Mouse (Mus musculus) stomach, postnatal 0 days (tissue): ENCODE data around the gene Cchcr1. TPM values are rescaled to one million over a fixed set of nuclear protein-coding genes. Genes with fewer than 3 reads are reported as not detected.

Source experiments
- ATAC-seq: fragments of 200-750 bp; cut with Nextera tagmentation; 2 replicates; pipeline ENCODE4 v1.8.0; 2017; ENCODE audit not compliant: low FRiP score, low TSS enrichment
- DNase-seq: peaks from one replicate; pipeline ENCODE4 v3.0.0-alpha.2; 2016; ENCODE audit warnings: low spot score
- H3K27ac ChIP-seq: fragments of 300-500 bp; sonication (generic); replicated peaks from 2 replicates; pipeline ENCODE4 v1.5.1; 2014; ENCODE audit warnings: mild to moderate bottlenecking, control low read depth
- H3K27me3 ChIP-seq: fragments of 300-500 bp; sonication (generic); 2 replicates; pipeline ENCODE4 v1.6.1; 2014; ENCODE audit warnings: low read length; ENCODE audit not compliant: control insufficient read depth, insufficient read depth
- H3K36me3 ChIP-seq: fragments of 300-500 bp; sonication (generic); 2 replicates; pipeline ENCODE4 v1.6.1; 2014; ENCODE audit warnings: low read length, mixed read lengths; ENCODE audit not compliant: control insufficient read depth, insufficient read depth
- H3K4me1 ChIP-seq: fragments of 300-500 bp; sonication (generic); replicated peaks from 2 replicates; pipeline ENCODE4 v1.6.1; 2014; ENCODE audit warnings: antibody characterized with exemption; ENCODE audit not compliant: control insufficient read depth, insufficient read depth
- H3K4me2 ChIP-seq: fragments of 300-500 bp; sonication (generic); replicated peaks from 2 replicates; pipeline ENCODE4 v1.6.1; 2014; ENCODE audit warnings: low read depth, mild to moderate bottlenecking, control low read depth, moderate library complexity
- H3K4me3 ChIP-seq: fragments of 300-500 bp; sonication (generic); 2 replicates; pipeline ENCODE4 v1.5.1; 2014; ENCODE audit warnings: low read depth, low read length, control low read depth
- H3K9ac ChIP-seq: fragments of 300-500 bp; sonication (generic); 2 replicates; pipeline ENCODE4 v1.6.1; 2014; ENCODE audit warnings: mild to moderate bottlenecking, low read length, control low read depth, mixed read lengths
- H3K9me3 ChIP-seq: fragments of 300-500 bp; sonication (generic); 2 replicates; pipeline ENCODE4 v1.6.1; 2016; ENCODE audit warnings: low read length; ENCODE audit not compliant: control insufficient read depth
- CTCF ChIP-seq: IDR thresholded peaks from 2 replicates; pipeline ENCODE4 v1.5.1; 2016; ENCODE audit warnings: antibody characterized with exemption, low read depth, mild to moderate bottlenecking, moderate library complexity
- EP300 ChIP-seq: optimal IDR thresholded peaks from 2 replicates; pipeline ENCODE3; 2016; ENCODE audit warnings: antibody characterized with exemption
- WGBS: fragments of 180-500 bp; shearing (Covaris S2); extraction: QIAGEN DNeasy Blood & Tissue Kit; methylation state at CpG from one replicate; pipeline ENCODE4 v1.1.7; 2014; 5-methylcytosine and 5-hydroxymethylcytosine counted together
- polyA plus RNA-seq: library from polyadenylated mRNA; unstranded; fragments of >200 nt; fragmentation: Nextera tagmentation; extraction: Ambion mirVana; gene quantifications from 2 replicates; pipeline ENCODE4 v1.2.1, GENCODE M21; 2015

Gene Cchcr1
- polyA plus RNA-seq, 1 experiment from 2014 or later, result 7.4 TPM

DNA sequence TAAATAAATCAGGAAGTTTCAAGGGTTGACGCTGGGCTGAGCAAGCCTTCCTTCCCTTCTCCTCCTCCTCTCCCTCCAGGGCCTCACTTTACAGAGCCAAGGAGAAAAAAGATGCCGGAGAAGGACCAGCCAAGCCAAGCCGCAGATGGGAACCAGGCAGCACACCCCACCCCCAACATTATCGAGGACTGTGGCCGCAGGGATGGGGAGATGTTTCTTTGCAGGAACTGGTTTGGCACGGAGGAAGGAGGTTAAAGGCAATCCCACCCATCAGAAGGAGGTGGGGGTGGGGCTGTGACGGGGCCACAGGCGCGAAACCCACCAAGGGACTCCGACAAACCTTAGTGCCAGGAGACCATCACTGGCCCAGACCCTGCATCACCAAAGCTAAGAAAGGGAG is 30.2 kb upstream of the Cchcr1 start:
- no peak overlapping the region for H3K9ac ChIP-seq
- H3K27me3 ChIP-seq, result no peaks in the 10 kb centered on the region
- no peaks in the 10 kb centered on the region for H3K36me3 ChIP-seq
- no peak overlapping the region for H3K27ac ChIP-seq
- 44% methylated on average over 10 of the region's 10 CpGs for WGBS
- ATAC-seq (no peak), DNase-seq (no peak)
- H3K9me3 ChIP-seq, result no peaks in the 10 kb centered on the region
- no peak overlapping the region for H3K4me2 ChIP-seq
- no peaks in the 10 kb centered on the region for H3K4me1 ChIP-seq
- no peak overlapping the region for H3K4me3 ChIP-seq
- TF ChIP-seq CTCF (no peak), EP300 (no peak)

DNA sequence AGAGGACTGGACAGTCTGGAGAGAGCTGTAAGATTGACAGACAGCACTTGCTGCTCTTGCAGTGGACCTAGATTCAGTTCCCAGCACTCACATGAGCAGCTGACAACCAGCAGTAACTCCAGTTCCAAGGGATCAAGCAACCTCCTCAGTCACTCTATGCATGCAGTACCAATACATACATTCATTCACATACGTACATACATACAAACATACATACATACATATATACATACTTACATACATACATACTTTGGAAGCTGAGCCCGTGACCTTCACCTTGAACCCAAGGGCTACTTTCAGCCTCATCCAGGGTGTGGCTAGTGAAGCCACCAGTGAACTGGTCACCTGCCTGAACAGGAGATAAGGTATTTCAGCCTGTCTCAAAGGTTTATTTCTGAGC is 28.9 kb upstream of the Cchcr1 start:
- Histone ChIP-seq H3K4me1 (no peaks in the 10 kb centered on the region), H3K4me2 (no peak overlapping the region), H3K4me3 (no peak overlapping the region), H3K27ac (no peak overlapping the region), H3K9me3 (no peaks in the 10 kb centered on the region), H3K36me3 (no peaks in the 10 kb centered on the region), H3K27me3 (no peaks in the 10 kb centered on the region), H3K9ac (no peak overlapping the region)
- ATAC-seq (no peak), DNase-seq (no peak)
- WGBS, result 95% methylated on average over 2 of the region's 2 CpGs
- TF ChIP-seq EP300 (no peak), CTCF (no peak)

DNA sequence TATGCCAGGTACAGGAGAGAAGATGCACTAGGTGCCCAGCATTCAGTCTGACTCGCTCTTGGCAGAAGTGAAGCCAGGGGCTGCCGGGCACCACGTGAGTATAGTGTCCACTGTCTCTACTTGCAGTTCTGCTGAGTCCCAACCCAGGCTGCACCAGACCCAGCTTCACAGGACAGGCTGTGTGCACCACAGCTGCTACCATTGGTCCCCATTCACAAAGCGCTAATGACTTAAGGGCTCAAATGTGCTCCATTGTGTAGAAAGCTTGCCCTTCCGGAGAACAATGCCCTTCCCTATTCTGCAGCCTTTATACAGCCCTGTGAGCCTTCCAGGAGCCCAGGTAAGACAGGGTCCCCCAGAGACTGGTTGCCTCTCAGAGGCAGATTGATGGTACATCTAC is 26.6 kb upstream of the Cchcr1 start:
- no peaks in the 10 kb centered on the region for H3K9me3 ChIP-seq
- ATAC-seq (no peak), DNase-seq (no peak)
- H3K27ac ChIP-seq, result no peak overlapping the region
- no peak overlapping the region for H3K4me3 ChIP-seq
- 60% methylated on average over 5 of the region's 5 CpGs for WGBS
- H3K4me2 ChIP-seq, result no peak overlapping the region
- no peaks in the 10 kb centered on the region for H3K4me1 ChIP-seq
- no peaks in the 10 kb centered on the region for H3K27me3 ChIP-seq
- no peak for TF ChIP-seq EP300
- TF ChIP-seq CTCF, result no peak
- H3K9ac ChIP-seq, result no peak overlapping the region
- H3K36me3 ChIP-seq, result no peaks in the 10 kb centered on the region

DNA sequence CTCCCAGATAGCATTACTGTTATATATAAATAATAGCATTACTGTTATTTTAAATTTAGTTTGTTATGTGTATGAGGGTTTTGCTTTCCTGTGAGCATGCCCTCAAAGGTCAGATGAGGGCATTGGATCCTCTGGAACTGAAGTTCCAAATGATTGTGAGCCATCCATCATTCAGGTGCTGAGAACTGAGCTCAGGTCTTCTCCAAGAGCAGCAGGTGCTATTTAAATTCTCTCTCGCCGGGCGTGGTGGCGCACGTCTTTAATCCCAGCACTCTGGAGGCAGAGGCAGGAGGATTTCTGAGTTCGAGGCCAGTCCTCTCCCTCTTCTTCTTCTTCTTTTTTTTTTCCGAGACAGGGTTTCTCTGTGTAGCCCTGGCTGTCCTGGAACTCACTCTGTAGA is 19.8 kb upstream of the Cchcr1 start:
- no peak overlapping the region for H3K4me2 ChIP-seq
- TF ChIP-seq EP300 (no peak), CTCF (no peak)
- no peaks in the 10 kb centered on the region for H3K9me3 ChIP-seq
- H3K36me3 ChIP-seq, result no peaks in the 10 kb centered on the region
- H3K9ac ChIP-seq, result no peak overlapping the region
- ATAC-seq (no peak), DNase-seq (no peak)
- no peaks in the 10 kb centered on the region for H3K4me1 ChIP-seq
- no peak overlapping the region for H3K4me3 ChIP-seq
- no peak overlapping the region for H3K27ac ChIP-seq
- 96% methylated on average over 7 of the region's 7 CpGs for WGBS
- H3K27me3 ChIP-seq, result no peaks in the 10 kb centered on the region

DNA sequence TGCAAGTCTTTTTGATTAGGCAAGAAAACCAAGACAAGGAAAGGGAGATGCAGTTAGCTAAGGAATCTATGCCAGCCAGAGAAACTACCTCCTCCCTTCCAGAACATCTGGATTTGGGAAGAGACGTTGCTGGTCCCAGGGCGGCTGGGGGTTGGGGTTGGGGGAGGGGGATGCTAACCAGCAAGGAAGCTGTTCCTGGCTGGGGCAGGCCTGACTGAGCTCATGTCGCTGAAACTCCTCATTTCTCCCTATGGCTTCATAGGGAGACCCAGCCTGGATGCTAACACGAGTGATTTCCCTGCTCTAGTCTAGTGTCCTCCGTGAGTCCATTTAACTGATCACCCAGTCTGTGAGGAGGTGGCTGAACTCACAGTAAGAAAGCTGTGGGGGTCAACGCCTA is 14.7 kb upstream of the Cchcr1 start:
- H3K9ac ChIP-seq, result no peak overlapping the region
- DNase-seq, result no peak

DNA sequence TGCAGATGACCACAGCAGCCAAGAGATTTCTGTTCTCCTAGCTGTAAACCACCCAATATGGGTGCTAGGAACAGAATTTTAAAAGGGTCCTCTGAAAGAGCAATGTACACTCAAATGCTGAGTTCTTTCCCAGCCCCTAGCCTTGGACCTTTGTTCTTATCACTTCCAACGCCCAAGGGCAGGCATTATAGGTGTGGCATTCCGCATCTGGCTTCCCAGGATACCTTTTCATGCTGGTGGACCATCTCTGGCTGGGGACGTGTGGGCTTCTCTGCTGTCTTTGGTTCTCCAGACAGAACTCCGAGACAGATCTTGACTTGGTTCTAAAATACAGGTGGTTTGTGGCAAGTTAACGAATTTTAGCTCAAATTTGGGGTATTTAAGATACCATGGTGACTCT is 14.1 kb upstream of the Cchcr1 start:
- no peak for TF ChIP-seq CTCF
- no peak for TF ChIP-seq EP300
- H3K4me1 ChIP-seq, result no peaks in the 10 kb centered on the region
- 61% methylated on average over 5 of the region's 5 CpGs for WGBS

More for the DNA sequence above, 14.7 kb upstream of the Cchcr1 start:
- Histone ChIP-seq H3K4me3 (no peak overlapping the region), H3K4me2 (no peak overlapping the region), H3K4me1 (no peaks in the 10 kb centered on the region), H3K27ac (no peak overlapping the region), H3K36me3 (no peaks in the 10 kb centered on the region), H3K27me3 (no peaks in the 10 kb centered on the region), H3K9me3 (no peaks in the 10 kb centered on the region)
- WGBS, result 18% methylated on average over 6 of the region's 6 CpGs
- no peak for ATAC-seq
- TF ChIP-seq EP300 (no peak), CTCF (no peak)

More for the DNA sequence above, 14.1 kb upstream of the Cchcr1 start:
- Histone ChIP-seq H3K27me3 (no peaks in the 10 kb centered on the region), H3K9ac (no peak overlapping the region), H3K4me2 (no peak overlapping the region), H3K27ac (no peak overlapping the region), H3K36me3 (no peaks in the 10 kb centered on the region), H3K9me3 (no peaks in the 10 kb centered on the region), H3K4me3 (no peak overlapping the region)
- ATAC-seq (no peak), DNase-seq (no peak)
